Mouse (Mus musculus): Measurements from ENCODE around the gene Romo1. TPM values are rescaled to one million over a fixed set of nuclear protein-coding genes. Genes with fewer than 3 reads are reported as not detected.
A peak's percentile ranks its signal among the peaks of the same experiment; 100 is the strongest.

Gene Romo1
- total and polyA plus RNA-seq, 3 experiments, result 38.4 to 300 (median 99.3) TPM

DNA sequence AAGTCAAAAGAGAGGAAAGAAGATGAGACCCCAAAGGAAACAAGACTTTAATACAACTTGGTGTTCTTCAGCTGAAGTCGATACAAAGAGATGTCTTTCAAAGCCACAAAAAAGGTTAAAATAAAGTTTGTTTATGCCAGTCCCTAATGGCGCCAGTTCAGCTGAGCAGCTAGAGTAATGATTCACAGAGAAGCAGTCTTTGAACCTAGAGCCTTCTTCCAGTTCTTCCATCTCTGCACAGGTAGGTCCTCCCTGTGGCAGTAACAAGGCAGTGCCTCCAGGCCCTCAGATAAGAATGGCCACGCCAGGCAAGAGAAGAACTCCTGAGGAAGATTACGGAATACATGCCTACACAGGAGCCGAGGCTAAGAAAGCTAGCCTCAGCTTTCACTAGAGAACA lies 20.1 kb upstream of the Romo1 start:
- ATAC-seq (ENCODE audit: extremely low read depth, insufficient number of reproducible peaks, low FRiP score, poor library complexity, severe bottlenecking) (no peak), DNase-seq (ENCODE audit: low spot score) (no peak)
- Histone ChIP-seq H3K36me3 (replicated peaks) (peaks cover 63% of the 10 kb centered on the region), H3K9me3 (replicated peaks) (no peaks in the 10 kb centered on the region), H3K27me3 (ENCODE audit: insufficient read depth, low read length) (no peaks in the 10 kb centered on the region), H3K4me1 (ENCODE audit: insufficient read depth, low read depth, low read length) (no peaks in the 10 kb centered on the region; the same call in 1 of the 2 replicates), H3K4me3 (ENCODE audit: low read depth, low read length) (no peak overlapping the region)
- no peak for TF ChIP-seq GATA2 (IDR thresholded peaks at IDR 0.05; ENCODE audit: borderline replicate concordance, low read depth, low read length)
- no peak for TF ChIP-seq TAL1 (conservative IDR thresholded peaks at IDR 0.05; ENCODE audit: low read depth, low read length)
- TF ChIP-seq CTCF (IDR thresholded peaks at IDR 0.05; ENCODE audit: low read depth, low read length), result no peak
- TF ChIP-seq GATA1 (IDR thresholded peaks at IDR 0.05; ENCODE audit: borderline replicate concordance, low read length), result no peak
- TF ChIP-seq POLR2AphosphoS5 (IDR thresholded peaks at IDR 0.05; ENCODE audit: insufficient replicate concordance, low read depth, low read length), result no peak

DNA sequence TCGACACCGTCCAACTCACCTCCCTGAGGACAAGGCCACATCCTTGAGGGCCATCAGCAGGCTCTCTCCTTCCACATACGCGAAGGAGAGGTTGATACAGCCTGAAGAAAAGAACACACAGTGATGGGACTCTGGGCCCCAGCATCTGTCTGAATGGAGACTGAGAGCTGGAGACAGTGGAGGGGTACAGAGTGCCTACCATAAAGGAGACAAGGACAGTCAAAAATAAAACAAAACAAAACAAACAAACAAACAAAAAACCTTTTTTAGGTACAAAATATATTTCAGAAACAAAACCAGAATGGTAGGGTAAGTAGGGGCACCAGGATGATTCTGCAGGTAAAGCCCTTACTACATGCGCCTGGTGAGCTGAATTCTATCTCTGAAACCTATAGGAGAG lies 16.8 kb upstream of the Romo1 start, which contains the start of gene Gm28036:
Gene Gm28036 (minus strand): TSS at position 101 of the 400 bp plus-strand sequence.
- Histone ChIP-seq H3K36me3 (replicated peaks) (peaks cover 87% of the 10 kb centered on the region), H3K4me3 (ENCODE audit: low read depth, low read length) (no peak within 1 kb of the TSS), H3K4me1 (ENCODE audit: insufficient read depth, low read depth, low read length) (no peaks in the 10 kb centered on the region; the same call in 1 of the 2 replicates), H3K9me3 (replicated peaks) (no peaks in the 10 kb centered on the region), H3K27me3 (ENCODE audit: insufficient read depth, low read length) (no peaks in the 10 kb centered on the region)
- DNase-seq (ENCODE audit: low spot score) (no peak), ATAC-seq (ENCODE audit: extremely low read depth, insufficient number of reproducible peaks, low FRiP score, poor library complexity, severe bottlenecking) (no peak)
- TF ChIP-seq CTCF (IDR thresholded peaks at IDR 0.05; ENCODE audit: low read depth, low read length) (no peak), GATA2 (IDR thresholded peaks at IDR 0.05; ENCODE audit: borderline replicate concordance, low read depth, low read length) (no peak), GATA1 (IDR thresholded peaks at IDR 0.05; ENCODE audit: borderline replicate concordance, low read length) (no peak), POLR2AphosphoS5 (IDR thresholded peaks at IDR 0.05; ENCODE audit: insufficient replicate concordance, low read depth, low read length) (no peak), TAL1 (conservative IDR thresholded peaks at IDR 0.05; ENCODE audit: low read depth, low read length) (no peak)

DNA sequence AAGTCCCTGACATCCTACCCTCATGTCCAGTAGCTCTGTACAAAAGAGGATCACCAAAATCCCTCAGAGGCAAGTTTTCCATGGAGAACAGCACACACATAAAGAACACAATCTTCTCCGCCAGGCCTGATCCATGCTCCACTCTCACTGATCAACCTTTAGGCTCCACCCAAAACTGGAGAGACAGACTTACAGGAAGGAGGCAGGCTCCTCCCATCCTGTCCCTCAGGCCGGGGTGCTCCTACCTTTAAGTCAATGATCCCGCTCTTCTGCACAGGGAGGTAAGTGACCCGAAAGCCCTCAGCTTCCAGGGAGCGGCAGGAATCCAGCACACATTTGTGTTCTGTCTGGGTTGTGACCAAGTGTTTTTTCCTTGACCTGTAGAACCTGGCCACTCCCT lies 9.7 kb upstream of the Romo1 start:
- Histone ChIP-seq H3K9me3 (replicated peaks) (no peaks in the 10 kb centered on the region), H3K4me3 (ENCODE audit: low read depth, low read length) (no peak overlapping the region), H3K4me1 (ENCODE audit: insufficient read depth, low read depth, low read length) (no peaks in the 10 kb centered on the region), H3K27me3 (ENCODE audit: insufficient read depth, low read length) (no peaks in the 10 kb centered on the region), H3K36me3 (replicated peaks) (peaks cover 70% of the 10 kb centered on the region)
- DNase-seq (ENCODE audit: low spot score), result no peak
- no peak for ATAC-seq (ENCODE audit: extremely low read depth, insufficient number of reproducible peaks, low FRiP score, poor library complexity, severe bottlenecking)
- TF ChIP-seq GATA2 (IDR thresholded peaks at IDR 0.05; ENCODE audit: borderline replicate concordance, low read depth, low read length), result no peak
- no peak for TF ChIP-seq CTCF (IDR thresholded peaks at IDR 0.05; ENCODE audit: low read depth, low read length)
- no peak for TF ChIP-seq GATA1 (IDR thresholded peaks at IDR 0.05; ENCODE audit: borderline replicate concordance, low read length)
- no peak for TF ChIP-seq POLR2AphosphoS5 (IDR thresholded peaks at IDR 0.05; ENCODE audit: insufficient replicate concordance, low read depth, low read length)
- TF ChIP-seq TAL1 (conservative IDR thresholded peaks at IDR 0.05; ENCODE audit: low read depth, low read length), result no peak

DNA sequence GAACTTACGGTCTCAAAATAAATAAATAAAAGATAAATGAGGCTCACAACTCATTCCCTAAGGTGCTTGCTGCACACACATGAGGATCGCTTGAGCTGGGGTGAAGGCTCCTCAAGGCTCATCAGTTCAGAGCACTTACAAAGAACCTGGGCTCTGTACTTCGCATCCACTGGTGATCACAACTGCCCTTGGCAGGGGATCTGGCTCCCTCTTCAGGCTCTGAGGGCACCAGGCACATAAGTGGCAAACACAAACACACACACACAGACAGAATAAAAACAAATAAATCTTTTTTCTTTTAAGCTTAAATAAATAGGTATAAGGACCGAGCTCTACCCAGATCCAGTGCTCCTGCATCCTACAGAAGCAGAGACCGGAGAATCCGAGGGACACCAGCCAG lies 8.1 kb upstream of the Romo1 start:
- DNase-seq (ENCODE audit: low spot score), result no peak
- no peak for ATAC-seq (ENCODE audit: extremely low read depth, insufficient number of reproducible peaks, low FRiP score, poor library complexity, severe bottlenecking)
- no peak for TF ChIP-seq GATA1 (IDR thresholded peaks at IDR 0.05; ENCODE audit: borderline replicate concordance, low read length)
- no peak for TF ChIP-seq GATA2 (IDR thresholded peaks at IDR 0.05; ENCODE audit: borderline replicate concordance, low read depth, low read length)
- no peak for TF ChIP-seq CTCF (IDR thresholded peaks at IDR 0.05; ENCODE audit: low read depth, low read length)
- no peak for TF ChIP-seq TAL1 (conservative IDR thresholded peaks at IDR 0.05; ENCODE audit: low read depth, low read length)
- no peak for TF ChIP-seq POLR2AphosphoS5 (IDR thresholded peaks at IDR 0.05; ENCODE audit: insufficient replicate concordance, low read depth, low read length)
- H3K4me3 ChIP-seq (ENCODE audit: low read depth, low read length), result no peak overlapping the region
- H3K27me3 ChIP-seq (ENCODE audit: insufficient read depth, low read length), result no peaks in the 10 kb centered on the region
- peaks cover 77% of the 10 kb centered on the region for H3K36me3 ChIP-seq (replicated peaks)
- H3K4me1 ChIP-seq (ENCODE audit: insufficient read depth, low read depth, low read length), result no peaks in the 10 kb centered on the region
- no peaks in the 10 kb centered on the region for H3K9me3 ChIP-seq (replicated peaks)

DNA sequence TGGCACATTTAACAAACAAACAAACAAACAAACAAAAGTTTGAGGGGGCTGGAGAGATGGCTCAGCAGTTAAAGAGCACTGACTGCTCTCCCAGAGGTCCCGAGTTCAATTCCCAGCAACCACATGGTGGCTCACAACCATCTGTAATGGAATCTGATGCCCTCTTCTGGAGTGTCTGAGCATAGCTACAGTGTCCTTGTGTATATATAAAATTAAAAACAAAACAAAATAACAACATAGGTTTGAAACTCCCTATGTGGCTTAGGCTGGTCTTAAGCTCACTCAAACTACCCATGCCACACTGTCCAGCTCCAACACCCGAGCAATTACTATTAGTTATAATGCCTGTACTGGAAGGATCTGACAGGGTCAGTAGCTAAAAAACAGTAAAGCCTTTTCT lies 1.0 kb upstream of the Romo1 start:
- Histone ChIP-seq H3K27me3 (ENCODE audit: insufficient read depth, low read length) (no peaks in the 10 kb centered on the region), H3K4me3 (ENCODE audit: low read depth, low read length) (peak overlapping the region; percentile 86; the same call in 1 of the 2 replicates), H3K4me1 (ENCODE audit: insufficient read depth, low read depth, low read length) (peaks cover 26% of the 10 kb centered on the region), H3K36me3 (replicated peaks) (peaks cover 49% of the 10 kb centered on the region), H3K9me3 (replicated peaks) (no peaks in the 10 kb centered on the region)
- no peak for ATAC-seq (ENCODE audit: extremely low read depth, insufficient number of reproducible peaks, low FRiP score, poor library complexity, severe bottlenecking)
- no peak for TF ChIP-seq GATA2 (IDR thresholded peaks at IDR 0.05; ENCODE audit: borderline replicate concordance, low read depth, low read length)
- no peak for TF ChIP-seq POLR2AphosphoS5 (IDR thresholded peaks at IDR 0.05; ENCODE audit: insufficient replicate concordance, low read depth, low read length)
- no peak for TF ChIP-seq TAL1 (conservative IDR thresholded peaks at IDR 0.05; ENCODE audit: low read depth, low read length)
- TF ChIP-seq CTCF (IDR thresholded peaks at IDR 0.05; ENCODE audit: low read depth, low read length), result no peak
- no peak for TF ChIP-seq GATA1 (IDR thresholded peaks at IDR 0.05; ENCODE audit: borderline replicate concordance, low read length)
- no peak for DNase-seq (ENCODE audit: low spot score)

DNA sequence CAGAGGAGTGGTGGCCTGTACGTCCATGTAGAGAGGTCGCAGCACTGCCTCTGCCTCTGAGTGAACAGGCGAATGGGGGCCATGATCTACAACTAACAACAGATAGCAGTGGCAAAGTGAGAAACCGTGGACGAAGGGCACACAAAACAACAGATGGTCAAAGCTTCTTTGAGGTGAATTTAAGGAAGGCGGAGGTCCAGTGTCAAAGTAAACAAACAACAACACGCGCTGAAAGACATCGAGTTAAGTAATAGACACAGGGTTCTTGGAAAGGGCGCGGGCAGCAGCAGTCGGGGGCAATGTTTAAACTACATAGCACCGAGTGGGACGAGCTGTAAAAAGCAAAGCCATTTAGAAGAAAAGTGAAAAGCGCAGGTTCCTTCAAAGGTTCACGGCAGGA lies 472 bp upstream of the Romo1 start:
- Histone ChIP-seq H3K27me3 (ENCODE audit: insufficient read depth, low read length) (no peaks in the 10 kb centered on the region), H3K36me3 (replicated peaks) (peaks cover 55% of the 10 kb centered on the region), H3K9me3 (replicated peaks) (no peaks in the 10 kb centered on the region), H3K4me1 (ENCODE audit: insufficient read depth, low read depth, low read length) (peaks cover 26% of the 10 kb centered on the region), H3K4me3 (ENCODE audit: low read depth, low read length) (peak overlapping the region; percentile 86)
- TF ChIP-seq GATA2 (IDR thresholded peaks at IDR 0.05; ENCODE audit: borderline replicate concordance, low read depth, low read length), result no peak
- no peak for DNase-seq (ENCODE audit: low spot score)
- ATAC-seq (ENCODE audit: extremely low read depth, insufficient number of reproducible peaks, low FRiP score, poor library complexity, severe bottlenecking), result no peak
